Mouse (Mus musculus) heart, postnatal 10 days (tissue): ENCODE measurements around the gene Hvcn1. TPM values are rescaled to one million over a fixed set of nuclear protein-coding genes. Genes with fewer than 3 reads are reported as not detected.
"Not testable (repeated sequence)": the region's sequence is repeated elsewhere in the genome, so short reads cannot be mapped to it uniquely, and the experiment has no call there.

ENCODE experiments used
- DNase-seq, 2 experiments: peaks; one replicate each; pipeline ENCODE4 v3.0.0; 2021
- intact Hi-C: fragments of 180-260 bp; cut with DNase I; formaldehyde crosslinking; loops from one replicate; pipeline ENCODE4 v1.15.1; 2025
- total RNA-seq, 2 experiments: library from RNA; stranded (reverse); gene quantifications; 2 replicates each; pipeline ENCODE4 v1.2.3; 2021

Gene Hvcn1
- total RNA-seq, 2 experiments from 2014 or later = 2.2 to 2.3 TPM

- intact Hi-C loops = no loop called here
- DNase-seq = no peak
These were observed 5.7 kb upstream of the Hvcn1 start for GRCm38 (mm10) chr5:122200872-122201271.

- intact Hi-C loops = no loop called here
- DNase-seq = no peak
These were observed 4.7 kb upstream of the Hvcn1 start for GRCm38 (mm10) chr5:122201904-122202303.

GRCm38 (mm10) chr5:122204180-122204579 is 2.4 kb upstream of the Hvcn1 start:
- intact Hi-C loops = loop anchor here (2.0 kb wide), 1 partner anchor 13 kb away; no protein-coding TSS in a partner anchor

GRCm38 (mm10) chr5:122208909-122209308 is 2.3 kb downstream of the Hvcn1 start:
- intact Hi-C loops = no loop called here
- no peak for DNase-seq

More at GRCm38 (mm10) chr5:122204180-122204579, 2.4 kb upstream of the Hvcn1 start:
- no peak for DNase-seq

- intact Hi-C loops = no loop called here
- peak; percentile 55 to 70 for DNase-seq
These were observed 3.2 kb downstream of the Hvcn1 start for GRCm38 (mm10) chr5:122209591-122210368.

GRCm38 (mm10) chr5:122210890-122211289 is 4.3 kb downstream of the Hvcn1 start:
- intact Hi-C loops = no loop called here
- no peak for DNase-seq

GRCm38 (mm10) chr5:122212125-122212524 is 5.5 kb downstream of the Hvcn1 start:
- DNase-seq = no peak
- intact Hi-C loops = no loop called here

GRCm38 (mm10) chr5:122212820-122213219 is 6.2 kb downstream of the Hvcn1 start:
- intact Hi-C loops, DNase-seq: not testable (repeated sequence)

- DNase-seq = no peak
- intact Hi-C loops = no loop called here
These were observed 7.3 kb downstream of the Hvcn1 start for GRCm38 (mm10) chr5:122213861-122214260.

GRCm38 (mm10) chr5:122217636-122218035 is 11.0 kb downstream of the Hvcn1 start:
- intact Hi-C loops = no loop called here
- no peak for DNase-seq

- intact Hi-C loops = no loop called here
- no peak for DNase-seq
These were observed 11.7 kb downstream of the Hvcn1 start for GRCm38 (mm10) chr5:122218109-122218905.

GRCm38 (mm10) chr5:122218928-122219327 is 12.3 kb downstream of the Hvcn1 start:
- intact Hi-C loops = no loop called here
- no peak for DNase-seq

- intact Hi-C loops = no loop called here
- no peak for DNase-seq
These were observed 13.3 kb downstream of the Hvcn1 start for GRCm38 (mm10) chr5:122219655-122220629.

- intact Hi-C loops = no loop called here
- DNase-seq = no peak
These were observed 14.5 kb downstream of the Hvcn1 start for GRCm38 (mm10) chr5:122221085-122221484.

- no peak for DNase-seq
- intact Hi-C loops = no loop called here
These were observed 17.7 kb downstream of the Hvcn1 start for GRCm38 (mm10) chr5:122224291-122224690.

GRCm38 (mm10) chr5:122228271-122228765 is 21.7 kb downstream of the Hvcn1 start:
- DNase-seq = no peak
- intact Hi-C loops = no loop called here

- peak in 1 of 2 experiments; percentile 26 for DNase-seq
- intact Hi-C loops = no loop called here
These were observed 22.2 kb downstream of the Hvcn1 start for GRCm38 (mm10) chr5:122228772-122229171.

GRCm38 (mm10) chr5:122230816-122231215 is 24.2 kb downstream of the Hvcn1 start:
- no peak for DNase-seq
- intact Hi-C loops = no loop called here

GRCm38 (mm10) chr5:122231431-122231830 is 24.8 kb downstream of the Hvcn1 start:
- DNase-seq = no peak

GRCm38 (mm10) chr5:122232004-122232403 is 25.4 kb downstream of the Hvcn1 start:
- intact Hi-C loops = no loop called here
- DNase-seq = no peak

More at GRCm38 (mm10) chr5:122231431-122231830, 24.8 kb downstream of the Hvcn1 start:
- intact Hi-C loops = no loop called here
